In genomic region chr11:96261323-96261890, GRCm38 (mm10) we compare ENCODE assay signal across 9 mouse cellular contexts. TPM values are rescaled to one million over a fixed set of nuclear protein-coding genes. Genes with fewer than 3 reads are reported as not detected.
A peak's percentile ranks its signal among the peaks of the same experiment; 100 is the strongest.
DNase-seq lines count a peak whose midpoint lies in the region; ATAC-seq and TF ChIP-seq lines count a peak whose summit lies in the region.
"Had no signal": no experiment of that assay in that cellular context is flagged by ENCODE, and none has a peak within 500 bp of the region (broad histone marks: within the 10 kb centered on the region; RNA-seq: fewer than 3 reads in every experiment).

No protein-coding gene starts in this region.

- H3K27ac ChIP-seq in hindbrain, postnatal 0 days = no peak overlapping the region
- no peak overlapping the region for H3K27ac ChIP-seq in hindbrain, embryonic 16.5 days (ENCODE audit: low read depth, low read length)
- H3K27ac ChIP-seq in midbrain, postnatal 0 days (ENCODE audit: low read depth, low read length) = no peak overlapping the region

- H3K4me3 ChIP-seq in hindbrain, postnatal 0 days (ENCODE audit: low read length) = no peak overlapping the region
- H3K4me3 ChIP-seq in hindbrain, embryonic 16.5 days (ENCODE audit: low read length) = no peak overlapping the region
- no peak overlapping the region for H3K4me3 ChIP-seq in midbrain, postnatal 0 days (ENCODE audit: low read depth, low read length)
- H3K4me3 ChIP-seq: erythroblast, embryonic 14.5 days had no signal

- peak; percentile 76 for TF ChIP-seq CTCF in hindbrain, postnatal 0 days (IDR thresholded peaks at IDR 0.05; ENCODE audit: low read depth)
- peak; percentile 60 for TF ChIP-seq CTCF in midbrain, postnatal 0 days (IDR thresholded peaks at IDR 0.05)

- no peak overlapping the region for H3K9ac ChIP-seq in hindbrain, postnatal 0 days (replicated peaks; ENCODE audit: low read length)
- no peak overlapping the region for H3K9ac ChIP-seq in hindbrain, embryonic 16.5 days (ENCODE audit: low read depth, low read length)
- no peak overlapping the region for H3K9ac ChIP-seq in midbrain, postnatal 0 days (replicated peaks; ENCODE audit: low read length, poor library complexity, severe bottlenecking)

- WGBS in hindbrain, postnatal 0 days = under 1% methylated on average over 24 of the region's 24 CpGs
- WGBS in hindbrain, embryonic 16.5 days = 2% methylated on average over 24 of the region's 24 CpGs
- WGBS in midbrain, postnatal 0 days = 1% methylated on average over 24 of the region's 24 CpGs

- ATAC-seq in hindbrain, postnatal 0 days = no peak
- no peak for ATAC-seq in hindbrain, embryonic 16.5 days
- no peak for ATAC-seq in midbrain, postnatal 0 days (ENCODE audit: low FRiP score)

- H3K4me2 ChIP-seq in hindbrain, postnatal 0 days (ENCODE audit: low read depth, low read length) = no peak overlapping the region
- no peak overlapping the region for H3K4me2 ChIP-seq in hindbrain, embryonic 16.5 days (ENCODE audit: low read length)
- no peak overlapping the region for H3K4me2 ChIP-seq in midbrain, postnatal 0 days (ENCODE audit: low read depth, low read length, poor library complexity, severe bottlenecking)

- peak; percentile 62 for DNase-seq in hindbrain, postnatal 0 days (ENCODE audit: low spot score)
- peak; percentile 21 for DNase-seq in MEL-GATA-1-ER (ENCODE audit: extremely low read depth, low read depth)
- peak; percentile 96 for DNase-seq in embryo, embryonic 10 days (ENCODE audit: low spot score)
- peak; percentile 93 for DNase-seq in kidney, postnatal 14 days
- DNase-seq in midbrain, postnatal 0 days (ENCODE audit: low spot score) = peak; percentile 54
- DNase-seq in yolk sac, embryonic 10.5 days (ENCODE audit: low spot score) = peak; percentile 76
- no peak for DNase-seq in left cerebral cortex, adult 11 months (ENCODE audit: low spot score)

- H3K27me3 ChIP-seq in hindbrain, postnatal 0 days (ENCODE audit: insufficient read depth, low read length) = peaks cover 94% of the 10 kb centered on the region
- H3K27me3 ChIP-seq in hindbrain, embryonic 16.5 days (replicated peaks; ENCODE audit: control insufficient read depth, insufficient read depth, low read length) = peaks cover 90% of the 10 kb centered on the region
- H3K27me3 ChIP-seq in midbrain, postnatal 0 days (ENCODE audit: insufficient read depth, low read length) = peaks cover 95% of the 10 kb centered on the region

- no peaks in the 10 kb centered on the region for H3K36me3 ChIP-seq in hindbrain, postnatal 0 days (ENCODE audit: insufficient read depth, low read length)
- H3K36me3 ChIP-seq in hindbrain, embryonic 16.5 days (ENCODE audit: control insufficient read depth, insufficient read depth, low read length) = no peaks in the 10 kb centered on the region
- H3K36me3 ChIP-seq in midbrain, postnatal 0 days (ENCODE audit: insufficient read depth, low read length) = no peaks in the 10 kb centered on the region

- 0 out of 2 replicates have a peak, but pooled peaks cover 4% of the 10 kb centered on the region for H3K9me3 ChIP-seq in hindbrain, postnatal 0 days (ENCODE audit: low read length)
- H3K9me3 ChIP-seq in hindbrain, embryonic 16.5 days (ENCODE audit: control insufficient read depth, low read length) = no peaks in the 10 kb centered on the region
- H3K9me3 ChIP-seq in midbrain, postnatal 0 days (ENCODE audit: low read length) = no peaks in the 10 kb centered on the region

- H3K4me1 ChIP-seq in hindbrain, postnatal 0 days (ENCODE audit: insufficient read depth, low read length) = no peaks in the 10 kb centered on the region
- no peaks in the 10 kb centered on the region for H3K4me1 ChIP-seq in hindbrain, embryonic 16.5 days (ENCODE audit: control insufficient read depth, insufficient read depth, low read depth, low read length)
- H3K4me1 ChIP-seq in midbrain, postnatal 0 days (ENCODE audit: insufficient read depth, low read length) = no peaks in the 10 kb centered on the region

RNA-seq across cellular contexts. Expression of gene Hoxb9, which starts 9.8 kb away (rescaled TPM):
- 0.40 TPM in 1 of 2 replicates, not detected in the other for total RNA-seq in hindbrain, postnatal 0 days (2014; rRNA removed)
- polyA plus RNA-seq in hindbrain, postnatal 0 days (2015; fragmentation: Nextera tagmentation; extraction: Ambion mirVana) = 0.13 TPM in 1 of 2 replicates, not detected in the other
- 1.4 and 5.2 TPM in 2 replicates for polyA plus RNA-seq in hindbrain, embryonic 16.5 days (2015; fragmentation: Nextera tagmentation; extraction: Ambion mirVana)
- not detected in 2 replicates for total RNA-seq in midbrain, postnatal 0 days (2014; rRNA removed)
- polyA plus RNA-seq in midbrain, postnatal 0 days (2015; fragmentation: Nextera tagmentation; extraction: Ambion mirVana) = not detected in 2 replicates
- polyA plus RNA-seq: erythroblast, embryonic 14.5 days had no signal

RNA-seq across cellular contexts. Expression of gene Hoxb8, which starts 20.3 kb away (rescaled TPM):
- total RNA-seq in hindbrain, postnatal 0 days (2014; rRNA removed) = 28.0 and 66.5 TPM in 2 replicates
- 4.6 and 6.2 TPM in 2 replicates for polyA plus RNA-seq in hindbrain, postnatal 0 days (2015; fragmentation: Nextera tagmentation; extraction: Ambion mirVana)
- 15.1 and 15.9 TPM in 2 replicates for polyA plus RNA-seq in hindbrain, embryonic 16.5 days (2015; fragmentation: Nextera tagmentation; extraction: Ambion mirVana)
- 3.4 TPM in 1 of 2 replicates, not detected in the other for total RNA-seq in midbrain, postnatal 0 days (2014; rRNA removed)
- polyA plus RNA-seq in midbrain, postnatal 0 days (2015; fragmentation: Nextera tagmentation; extraction: Ambion mirVana) = not detected in 2 replicates
- polyA plus RNA-seq: erythroblast, embryonic 14.5 days had no signal

RNA-seq across cellular contexts. Expression of gene Hoxb7, which starts 25.0 kb away (rescaled TPM):
- total RNA-seq in hindbrain, postnatal 0 days (2014; rRNA removed) = 11.0 and 21.7 TPM in 2 replicates
- 10.1 and 16.8 TPM in 2 replicates for polyA plus RNA-seq in hindbrain, postnatal 0 days (2015; fragmentation: Nextera tagmentation; extraction: Ambion mirVana)
- 29.3 and 33.1 TPM in 2 replicates for polyA plus RNA-seq in hindbrain, embryonic 16.5 days (2015; fragmentation: Nextera tagmentation; extraction: Ambion mirVana)
- 0.19 TPM in 1 of 2 replicates, not detected in the other for total RNA-seq in midbrain, postnatal 0 days (2014; rRNA removed)
- polyA plus RNA-seq in midbrain, postnatal 0 days (2015; fragmentation: Nextera tagmentation; extraction: Ambion mirVana) = not detected in 2 replicates
- polyA plus RNA-seq: erythroblast, embryonic 14.5 days had no signal

RNA-seq across cellular contexts. Expression of gene Hoxb6, which starts 30.9 kb away (rescaled TPM):
- 23.2 and 30.2 TPM in 2 replicates for total RNA-seq in hindbrain, postnatal 0 days (2014; rRNA removed)
- polyA plus RNA-seq in hindbrain, postnatal 0 days (2015; fragmentation: Nextera tagmentation; extraction: Ambion mirVana) = 29.0 and 36.3 TPM in 2 replicates
- 49.9 and 53.3 TPM in 2 replicates for polyA plus RNA-seq in hindbrain, embryonic 16.5 days (2015; fragmentation: Nextera tagmentation; extraction: Ambion mirVana)
- total RNA-seq in midbrain, postnatal 0 days (2014; rRNA removed) = 0.22 TPM in 1 of 2 replicates, not detected in the other
- polyA plus RNA-seq in midbrain, postnatal 0 days (2015; fragmentation: Nextera tagmentation; extraction: Ambion mirVana) = not detected in 2 replicates
- polyA plus RNA-seq: erythroblast, embryonic 14.5 days had no signal

RNA-seq across cellular contexts. Expression of gene Hoxb5, which starts 41.7 kb away (rescaled TPM):
- total RNA-seq in hindbrain, postnatal 0 days (2014; rRNA removed) = 16.5 and 24.3 TPM in 2 replicates
- 109 and 113 TPM in 2 replicates for polyA plus RNA-seq in hindbrain, postnatal 0 days (2015; fragmentation: Nextera tagmentation; extraction: Ambion mirVana)
- polyA plus RNA-seq in hindbrain, embryonic 16.5 days (2015; fragmentation: Nextera tagmentation; extraction: Ambion mirVana) = 120 and 133 TPM in 2 replicates
- 1.5 TPM in 1 of 2 replicates, not detected in the other for total RNA-seq in midbrain, postnatal 0 days (2014; rRNA removed)
- polyA plus RNA-seq in midbrain, postnatal 0 days (2015; fragmentation: Nextera tagmentation; extraction: Ambion mirVana) = not detected in 2 replicates
- polyA plus RNA-seq: erythroblast, embryonic 14.5 days had no signal

Comparison
In these comparisons a context has a peak if more than half of its experiments do, and no peak if none do; other contexts are left out.
1. RNA of gene Hoxb7, which starts 25.0 kb away (polyA plus RNA-seq): 29.3 to 33.1 TPM in hindbrain, embryonic 16.5 days and 10.1 to 16.8 TPM in hindbrain, postnatal 0 days; not detected in midbrain, postnatal 0 days; every median in the first group is over 10 times any median in the second.